Mouse (Mus musculus): ENCODE measurements around the gene Rab42. TPM values are rescaled to one million over a fixed set of nuclear protein-coding genes. Genes with fewer than 3 reads are reported as not detected.

Rab42 gene
- polyA plus RNA-seq, 1 experiment: not detected

DNA sequence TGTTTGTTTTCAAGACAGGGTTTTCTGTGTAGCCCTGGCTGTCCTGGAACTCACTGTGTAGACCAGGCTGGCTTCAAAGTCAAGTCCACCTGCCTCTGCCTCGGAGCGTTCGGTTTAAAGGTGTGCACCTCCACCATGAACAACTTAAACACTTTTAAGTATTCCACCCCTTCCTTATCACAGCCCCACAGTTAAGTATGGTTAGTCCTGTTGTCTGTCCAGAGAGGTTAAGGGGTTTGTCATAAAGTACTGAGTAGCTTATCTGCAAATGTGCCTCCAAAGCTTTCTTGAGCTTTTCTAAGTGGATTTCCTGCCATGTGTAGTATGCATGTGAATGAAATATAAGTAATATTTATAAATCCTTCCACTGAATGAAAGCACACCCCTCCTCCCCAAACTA lies 27.2 kb downstream of the Rab42 start:
- no peaks in the 10 kb centered on the region for H3K9me3 ChIP-seq
- peaks cover 51% of the 10 kb centered on the region for H3K4me1 ChIP-seq
- no peaks in the 10 kb centered on the region for H3K27me3 ChIP-seq (replicated peaks)
- TF ChIP-seq GATA1 (IDR thresholded peaks at IDR 0.05; ENCODE audit: borderline replicate concordance, low read length) (no peak), FLI1 (IDR thresholded peaks at IDR 0.05; ENCODE audit: low read length) (no peak)
- peak overlapping the region; percentile 73 for H3K4me3 ChIP-seq (replicated peaks)
- H3K36me3 ChIP-seq (replicated peaks; ENCODE audit: low read length): peaks cover 18% of the 10 kb centered on the region

DNA sequence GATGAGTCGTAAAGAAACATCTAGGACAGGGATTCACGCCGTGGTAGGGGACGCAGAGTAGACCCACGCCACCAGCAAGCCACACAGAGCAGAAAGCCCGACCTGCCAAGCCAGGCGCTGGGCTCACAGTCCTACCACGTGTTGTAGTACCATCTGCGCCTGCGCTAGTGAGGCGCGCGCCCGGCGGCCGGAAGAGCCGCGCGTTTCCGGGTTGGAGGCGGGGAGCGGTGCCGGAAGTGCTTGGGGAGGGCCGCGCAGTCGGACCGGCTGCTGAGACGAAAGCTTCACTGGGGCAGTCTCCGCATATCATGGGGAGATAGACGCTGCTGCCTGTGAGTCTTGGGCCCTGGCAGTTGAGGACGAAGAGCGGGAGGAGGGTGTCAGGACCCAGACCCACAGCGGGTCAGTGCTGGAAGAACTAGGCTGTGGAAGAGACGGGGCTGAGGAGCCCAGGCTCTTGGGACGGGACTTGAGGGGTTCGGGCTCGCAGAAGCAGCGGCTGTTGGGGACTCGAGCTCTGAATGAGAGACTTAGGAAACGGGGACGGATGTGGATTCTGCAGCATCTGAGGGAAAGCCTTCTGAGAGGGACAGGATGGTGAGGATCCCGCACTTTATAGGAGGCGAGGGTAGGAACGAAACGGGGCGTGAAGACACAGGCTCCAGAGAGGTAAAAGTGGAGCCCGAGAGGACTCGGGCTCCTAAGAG lies 28.9 kb downstream of the Rab42 start, which contains the start of gene Taf12:
Gene Taf12, plus strand, starts transcription at position 220 of the 707 bp plus-strand sequence.
- H3K36me3 ChIP-seq (replicated peaks; ENCODE audit: low read length): peaks cover 8% of the 10 kb centered on the region
- H3K4me3 ChIP-seq (replicated peaks): peak within 1 kb of the TSS; percentile 98
- H3K9me3 ChIP-seq: no peaks in the 10 kb centered on the region
- peaks cover 57% of the 10 kb centered on the region for H3K4me1 ChIP-seq
- no peaks in the 10 kb centered on the region for H3K27me3 ChIP-seq (replicated peaks)
- TF ChIP-seq GATA1 (IDR thresholded peaks at IDR 0.05; ENCODE audit: borderline replicate concordance, low read length) (no peak), FLI1 (IDR thresholded peaks at IDR 0.05; ENCODE audit: low read length) (peak; percentile 95)

DNA sequence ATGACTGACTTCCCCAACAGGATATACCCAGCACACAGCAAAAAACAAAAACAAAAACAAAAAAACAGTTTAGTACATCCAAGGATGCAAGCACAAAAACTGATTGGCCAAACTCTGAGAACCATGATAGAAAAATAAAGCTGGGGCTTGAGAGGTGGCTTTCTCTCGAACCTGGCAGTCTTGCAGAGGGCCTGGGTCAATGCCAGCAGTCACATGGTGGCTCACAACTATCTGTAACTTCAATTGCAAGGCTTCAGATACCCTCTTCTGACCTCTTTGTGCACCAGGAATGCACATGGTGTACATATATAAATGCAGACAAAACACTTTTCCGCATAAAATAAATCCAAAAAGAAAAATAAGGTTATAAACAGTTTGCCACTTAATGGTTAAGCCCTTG lies 30.0 kb downstream of the Rab42 start:
- H3K4me1 ChIP-seq: peaks cover 54% of the 10 kb centered on the region
- peaks cover 6% of the 10 kb centered on the region for H3K36me3 ChIP-seq (replicated peaks; ENCODE audit: low read length)
- TF ChIP-seq GATA1 (IDR thresholded peaks at IDR 0.05; ENCODE audit: borderline replicate concordance, low read length): no peak
- H3K27me3 ChIP-seq (replicated peaks): no peaks in the 10 kb centered on the region
- peak overlapping the region; percentile 98 for H3K4me3 ChIP-seq (replicated peaks)
- H3K9me3 ChIP-seq: no peaks in the 10 kb centered on the region

DNA sequence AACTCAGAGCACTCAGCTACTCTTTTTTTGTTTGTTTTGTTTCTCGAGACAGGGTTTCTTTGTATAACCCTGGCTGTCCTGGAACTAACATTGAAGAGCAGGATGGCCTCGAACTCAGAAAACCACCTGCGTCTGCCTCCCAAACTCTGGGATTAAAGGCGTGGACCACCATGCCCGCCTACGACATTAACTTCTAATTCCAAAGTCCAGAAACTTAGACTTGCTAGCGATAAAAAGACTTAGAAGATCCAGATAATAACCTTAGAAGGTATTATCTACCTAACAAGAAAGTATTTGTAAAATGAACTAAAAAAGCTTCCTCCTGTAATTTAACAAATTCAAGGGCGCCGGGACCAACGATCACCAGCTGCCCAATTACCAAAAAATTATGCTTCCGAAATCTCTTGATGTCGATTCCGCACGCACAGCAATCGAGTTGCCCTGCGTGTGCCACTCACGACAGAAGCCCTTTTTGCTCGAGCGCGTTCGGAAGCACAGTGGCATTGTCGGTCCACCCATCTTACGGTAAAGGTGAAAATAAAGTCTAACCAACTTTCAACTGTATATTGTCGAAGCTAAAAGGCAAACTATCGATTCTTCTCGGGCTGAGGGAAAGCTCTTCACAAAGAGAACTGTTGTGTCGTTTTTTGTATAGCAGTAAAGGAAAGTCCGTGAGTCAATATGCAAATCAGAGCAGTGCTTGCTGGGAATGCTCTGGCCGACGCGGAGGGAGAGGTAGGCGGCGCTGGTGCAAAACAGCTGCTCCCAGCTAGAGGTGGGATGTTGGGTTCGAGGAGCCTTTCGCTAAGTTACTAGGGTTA lies 33.2 kb downstream of the Rab42 start:
- Histone ChIP-seq H3K4me3 (replicated peaks) (peak overlapping the region; percentile 91), H3K4me1 (peaks cover 35% of the 10 kb centered on the region), H3K27me3 (replicated peaks) (no peaks in the 10 kb centered on the region), H3K9me3 (no peaks in the 10 kb centered on the region), H3K36me3 (replicated peaks; ENCODE audit: low read length) (no peaks in the 10 kb centered on the region)
- TF ChIP-seq FLI1 (IDR thresholded peaks at IDR 0.05; ENCODE audit: low read length): no peak
- TF ChIP-seq GATA1 (IDR thresholded peaks at IDR 0.05; ENCODE audit: borderline replicate concordance, low read length): no peak

DNA sequence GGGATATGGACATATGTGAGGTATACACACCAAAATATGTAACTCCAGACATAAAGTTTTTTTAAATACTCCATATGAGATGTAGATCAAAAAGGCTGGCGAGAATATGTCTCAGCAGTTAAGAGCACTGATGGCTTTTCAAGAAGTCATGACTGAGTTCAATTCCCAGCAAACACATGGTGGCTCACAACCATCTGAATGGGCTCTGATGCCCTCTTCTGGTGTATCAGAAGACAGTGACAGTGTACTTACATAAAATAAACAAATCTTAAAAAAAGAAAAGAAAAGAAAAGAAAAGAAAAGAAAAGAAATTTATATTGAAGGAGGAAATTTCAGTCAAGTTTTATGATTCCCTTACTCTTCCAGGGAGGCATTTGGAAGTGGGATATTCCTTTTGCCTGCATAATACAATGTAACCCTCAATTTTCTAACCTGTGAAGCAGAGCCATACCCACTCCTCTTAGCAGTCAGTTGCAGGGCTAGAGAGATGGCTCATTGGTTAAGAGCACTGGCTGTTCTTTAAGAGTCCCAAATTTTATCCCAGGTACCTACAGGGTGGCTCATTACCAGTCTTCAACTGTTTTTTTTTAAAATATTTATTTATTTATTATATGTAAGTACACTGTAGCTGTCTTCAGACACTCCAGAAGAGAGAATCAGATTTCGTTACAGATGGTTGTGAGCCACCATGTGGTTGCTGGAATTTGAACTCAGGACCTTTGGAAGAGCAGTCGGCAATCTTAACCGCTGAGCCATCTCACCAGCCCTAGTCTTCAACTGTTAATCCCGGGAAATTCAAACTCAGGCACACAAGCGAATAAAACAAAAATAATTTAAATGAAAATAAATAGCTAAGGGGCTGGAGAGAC lies 34.1 kb downstream of the Rab42 start:
- H3K9me3 ChIP-seq: no peaks in the 10 kb centered on the region

DNA sequence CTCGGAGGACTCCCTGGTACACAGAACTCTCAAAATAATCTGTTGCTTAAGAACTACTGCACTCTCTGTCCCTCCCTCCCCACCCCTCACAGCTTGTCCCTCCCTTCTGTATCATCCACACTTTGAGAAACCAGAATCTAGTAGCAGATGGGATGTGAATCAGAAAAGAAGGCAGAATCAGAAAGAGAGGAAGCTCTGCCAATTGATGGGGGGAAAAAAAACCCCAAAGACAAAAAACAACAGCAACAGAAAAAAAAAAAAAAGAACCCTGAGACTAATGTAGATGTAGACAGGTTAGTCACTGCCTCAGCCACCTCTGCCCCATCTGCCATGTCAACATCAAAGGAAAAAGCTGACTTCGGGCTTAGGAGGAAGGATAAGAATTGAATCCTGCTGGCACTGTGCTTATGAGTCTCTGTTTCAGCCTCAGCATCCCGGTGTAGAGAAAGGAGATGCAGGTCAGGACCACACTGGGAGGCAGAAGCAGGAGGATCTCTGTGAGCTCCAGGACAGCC lies 36.3 kb downstream of the Rab42 start:
- H3K4me3 ChIP-seq (replicated peaks): no peak overlapping the region
- peaks cover 35% of the 10 kb centered on the region for H3K4me1 ChIP-seq
- H3K36me3 ChIP-seq (replicated peaks; ENCODE audit: low read length): no peaks in the 10 kb centered on the region
- TF ChIP-seq GATA1 (IDR thresholded peaks at IDR 0.05; ENCODE audit: borderline replicate concordance, low read length) (no peak), FLI1 (IDR thresholded peaks at IDR 0.05; ENCODE audit: low read length) (no peak)
- H3K9me3 ChIP-seq: no peaks in the 10 kb centered on the region
- no peaks in the 10 kb centered on the region for H3K27me3 ChIP-seq (replicated peaks)

More for the DNA sequence above, 34.1 kb downstream of the Rab42 start:
- Histone ChIP-seq H3K4me1 (peaks cover 35% of the 10 kb centered on the region), H3K27me3 (replicated peaks) (no peaks in the 10 kb centered on the region), H3K4me3 (replicated peaks) (peak overlapping the region; percentile 91), H3K36me3 (replicated peaks; ENCODE audit: low read length) (no peaks in the 10 kb centered on the region)
- TF ChIP-seq FLI1 (IDR thresholded peaks at IDR 0.05; ENCODE audit: low read length) (no peak), GATA1 (IDR thresholded peaks at IDR 0.05; ENCODE audit: borderline replicate concordance, low read length) (no peak)

DNA sequence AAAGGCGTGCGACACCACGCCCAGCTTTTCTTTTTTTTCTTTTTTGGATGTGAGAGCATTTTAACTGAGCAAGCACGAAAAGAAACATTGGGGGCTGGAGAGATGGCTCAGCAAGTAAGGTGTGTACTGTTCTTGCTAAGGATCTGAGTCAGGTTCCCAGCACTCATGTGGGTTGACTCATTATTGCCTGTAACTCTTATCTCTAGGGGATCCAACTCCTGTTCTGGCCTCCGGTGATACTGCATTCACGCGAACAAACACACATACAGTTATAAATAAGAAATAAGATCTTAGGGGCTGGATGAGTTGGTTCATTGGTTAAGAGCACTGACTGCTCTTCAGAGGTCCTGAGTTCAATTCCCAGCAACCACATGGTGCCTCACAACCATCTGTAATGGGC lies 39.9 kb downstream of the Rab42 start:
- TF ChIP-seq GATA1 (IDR thresholded peaks at IDR 0.05; ENCODE audit: borderline replicate concordance, low read length) (no peak), FLI1 (IDR thresholded peaks at IDR 0.05; ENCODE audit: low read length) (no peak)
- Histone ChIP-seq H3K36me3 (replicated peaks; ENCODE audit: low read length) (peaks cover 4% of the 10 kb centered on the region), H3K9me3 (no peaks in the 10 kb centered on the region), H3K27me3 (replicated peaks) (no peaks in the 10 kb centered on the region), H3K4me3 (replicated peaks) (no peak overlapping the region), H3K4me1 (peaks cover 41% of the 10 kb centered on the region)

DNA sequence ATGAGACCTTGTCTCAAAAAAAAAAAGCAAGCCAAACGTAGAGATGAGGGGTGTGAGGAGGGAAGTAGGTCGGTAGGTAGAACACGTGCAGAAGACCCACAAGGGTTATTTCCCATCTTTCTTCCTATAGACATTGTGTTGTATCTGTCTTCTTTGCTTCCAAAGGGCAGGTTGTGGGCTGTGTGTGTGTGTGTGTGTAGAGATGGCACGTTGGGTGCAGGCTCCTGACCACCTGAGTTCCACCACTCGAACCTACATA lies 40.9 kb downstream of the Rab42 start:
- H3K4me1 ChIP-seq: peaks cover 50% of the 10 kb centered on the region

DNA sequence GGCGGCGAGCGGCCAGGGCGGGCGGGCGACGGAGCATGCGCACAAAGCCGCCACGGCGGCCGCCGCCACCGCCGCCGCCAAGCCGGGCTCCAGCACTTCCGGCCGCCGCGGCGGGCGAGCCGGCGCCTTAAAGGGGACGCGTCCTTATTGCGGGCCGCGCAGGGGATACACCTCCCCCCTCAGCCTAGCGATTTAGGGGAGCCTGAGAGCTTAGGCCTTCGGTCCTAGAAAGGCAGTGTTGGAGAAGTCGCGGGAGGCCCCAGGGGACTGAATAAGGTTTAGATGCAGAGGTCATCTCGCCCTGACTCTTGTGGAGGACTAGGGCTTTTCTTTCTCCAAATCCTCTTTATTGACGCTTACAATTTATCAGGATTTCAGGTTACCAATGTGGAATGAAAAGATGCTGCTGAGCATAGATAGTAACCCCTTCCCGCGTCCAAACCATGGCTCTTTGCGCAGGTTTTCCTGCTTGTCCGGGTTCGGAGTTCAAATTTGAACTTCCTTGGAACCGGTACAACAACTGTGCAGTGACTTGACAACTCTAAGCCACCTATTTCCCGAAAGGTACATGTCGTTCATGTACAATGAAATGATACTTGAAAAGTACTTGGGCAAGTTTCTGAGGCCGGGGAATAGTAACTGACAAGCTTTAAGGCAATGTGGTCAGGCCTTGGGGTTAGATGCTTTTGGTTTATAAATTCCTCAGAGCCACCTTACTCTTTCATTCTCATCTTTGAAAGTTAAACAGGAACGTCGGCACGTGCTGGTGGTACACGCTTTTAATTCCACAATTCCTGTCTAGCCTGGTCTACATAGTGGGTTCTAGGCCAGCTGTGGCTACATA lies 41.4 kb downstream of the Rab42 start, which contains the start of gene Gmeb1:
Gene Gmeb1, minus strand, starts transcription at position 89 of the 844 bp plus-strand sequence.
- no peaks in the 10 kb centered on the region for H3K27me3 ChIP-seq (replicated peaks)
- peaks cover 50% of the 10 kb centered on the region for H3K4me1 ChIP-seq
- H3K4me3 ChIP-seq (replicated peaks): peak within 1 kb of the TSS; percentile 92
- no peaks in the 10 kb centered on the region for H3K9me3 ChIP-seq
- TF ChIP-seq GATA1 (IDR thresholded peaks at IDR 0.05; ENCODE audit: borderline replicate concordance, low read length) (no peak), FLI1 (IDR thresholded peaks at IDR 0.05; ENCODE audit: low read length) (no peak)
- peaks cover 12% of the 10 kb centered on the region for H3K36me3 ChIP-seq (replicated peaks; ENCODE audit: low read length)

More for the DNA sequence above, 40.9 kb downstream of the Rab42 start:
- H3K36me3 ChIP-seq (replicated peaks; ENCODE audit: low read length): peaks cover 12% of the 10 kb centered on the region
- H3K9me3 ChIP-seq: no peaks in the 10 kb centered on the region
- peak overlapping the region; percentile 92 for H3K4me3 ChIP-seq (replicated peaks)
- no peak for TF ChIP-seq GATA1 (IDR thresholded peaks at IDR 0.05; ENCODE audit: borderline replicate concordance, low read length)
- no peaks in the 10 kb centered on the region for H3K27me3 ChIP-seq (replicated peaks)
